Mouse (Mus musculus): ENCODE data around the gene Macc1. TPM values are rescaled to one million over a fixed set of nuclear protein-coding genes. Genes with fewer than 3 reads are reported as not detected.

The Macc1 gene
- 0.11 and 0.27 TPM in 2 replicates for polyA plus RNA-seq (2012; rRNA removed; ENCODE audit: low replicate concordance)

GRCm38 (mm10) chr12:119313970-119314369 lies at the start of gene Macc1:
Gene Macc1 (plus strand): TSS chr12:119314270.

Other genes with a start within 250 kb of the Macc1 start
- gene Itgb8, start 75.5 kb upstream of the Macc1 start, polyA plus RNA-seq (2012; rRNA removed; ENCODE audit: low replicate concordance) = 0.55 and 0.60 TPM in 2 replicates